Mouse (Mus musculus): ENCODE data around the gene Pilra. TPM values are rescaled to one million over a fixed set of nuclear protein-coding genes. Genes with fewer than 3 reads are reported as not detected.
"Not testable (repeated sequence)": the region's sequence is repeated elsewhere in the genome, so short reads cannot be mapped to it uniquely, and the experiment has no call there.

The Pilra gene
- total RNA-seq (2021), result 1 to 10 TPM; 2.4 to 3.9 TPM
- long read RNA-seq, experiment 1, partial matches to known transcripts, result 0 of 3 reads
- long read RNA-seq, experiment 1, other reads (novel, unspliced or antisense), result 0 of 3 reads
- long read RNA-seq, experiment 2, result 0 reads

GRCm38 (mm10) chr5:137835966-137836520 lies at the start of gene Pilra:
Gene Pilra, minus strand, starts transcription at chr5:137836281.
- DNase-seq, result not testable (repeated sequence)

- DNase-seq, result peak; percentile 32 to 33
Observed at GRCm38 (mm10) chr5:137883345-137883744, 47.3 kb upstream of the Pilra start.

GRCm38 (mm10) chr5:137882922-137883321 lies 46.8 kb upstream of the Pilra start:
- DNase-seq, result no peak

- peak; percentile 49 to 66 for DNase-seq
Observed at GRCm38 (mm10) chr5:137877860-137878259, 41.8 kb upstream of the Pilra start.

- no peak for DNase-seq
Observed at GRCm38 (mm10) chr5:137875054-137875453, 39.0 kb upstream of the Pilra start.

GRCm38 (mm10) chr5:137872381-137872702 lies 36.3 kb upstream of the Pilra start:
- not testable (repeated sequence) for DNase-seq

- not testable (repeated sequence) for DNase-seq
Observed at GRCm38 (mm10) chr5:137871644-137872380, 35.7 kb upstream of the Pilra start, which contains the start of gene Pilrb2. Gene Pilrb2, minus strand, starts transcription at chr5:137871815.

- DNase-seq, result not testable (repeated sequence)
Observed at GRCm38 (mm10) chr5:137868600-137868999, 32.5 kb upstream of the Pilra start.

- DNase-seq, result not testable (repeated sequence)
Observed at GRCm38 (mm10) chr5:137864008-137864407, 27.9 kb upstream of the Pilra start.

- DNase-seq, result peak; percentile 16 to 30
Observed at GRCm38 (mm10) chr5:137857960-137858710, 22.1 kb upstream of the Pilra start, which contains the start of gene Pilrb1. Gene Pilrb1, minus strand, starts transcription at chr5:137858106.

GRCm38 (mm10) chr5:137856870-137857269 lies 20.8 kb upstream of the Pilra start:
- not testable (repeated sequence) for DNase-seq

- not testable (repeated sequence) for DNase-seq
Observed at GRCm38 (mm10) chr5:137854907-137855306, 18.8 kb upstream of the Pilra start.

GRCm38 (mm10) chr5:137850313-137850712 lies 14.2 kb upstream of the Pilra start:
- not testable (repeated sequence) for DNase-seq

- not testable (repeated sequence) for DNase-seq
Observed at GRCm38 (mm10) chr5:137837110-137837509, 1.0 kb upstream of the Pilra start.

GRCm38 (mm10) chr5:137836611-137837010 lies 530 bp upstream of the Pilra start:
- no peak for DNase-seq

GRCm38 (mm10) chr5:137833500-137833899 lies 2.6 kb downstream of the Pilra start:
- DNase-seq, result no peak

- no peak for DNase-seq
Observed at GRCm38 (mm10) chr5:137831506-137831905, 4.6 kb downstream of the Pilra start.

- DNase-seq, result no peak
Observed at GRCm38 (mm10) chr5:137831106-137831505, 5.0 kb downstream of the Pilra start.

- DNase-seq, result no peak
Observed at GRCm38 (mm10) chr5:137830238-137830637, 5.8 kb downstream of the Pilra start.

- no peak for DNase-seq
Observed at GRCm38 (mm10) chr5:137828694-137829093, 7.4 kb downstream of the Pilra start.

GRCm38 (mm10) chr5:137826421-137826820 lies 9.7 kb downstream of the Pilra start:
- DNase-seq, result no peak

GRCm38 (mm10) chr5:137825971-137826370 lies 10.1 kb downstream of the Pilra start:
- DNase-seq, result no peak

GRCm38 (mm10) chr5:137825030-137825429 lies 11.1 kb downstream of the Pilra start:
- no peak for DNase-seq
